Mouse (Mus musculus) A20 (cell line): ENCODE measurements around the gene Dok4.

Experiments used
- DNase-seq: peaks from one replicate; pipeline ENCODE4 v3.0.0-alpha.2; 2011; ENCODE audit warnings: low read depth, low spot score

Gene Dok4

DNA sequence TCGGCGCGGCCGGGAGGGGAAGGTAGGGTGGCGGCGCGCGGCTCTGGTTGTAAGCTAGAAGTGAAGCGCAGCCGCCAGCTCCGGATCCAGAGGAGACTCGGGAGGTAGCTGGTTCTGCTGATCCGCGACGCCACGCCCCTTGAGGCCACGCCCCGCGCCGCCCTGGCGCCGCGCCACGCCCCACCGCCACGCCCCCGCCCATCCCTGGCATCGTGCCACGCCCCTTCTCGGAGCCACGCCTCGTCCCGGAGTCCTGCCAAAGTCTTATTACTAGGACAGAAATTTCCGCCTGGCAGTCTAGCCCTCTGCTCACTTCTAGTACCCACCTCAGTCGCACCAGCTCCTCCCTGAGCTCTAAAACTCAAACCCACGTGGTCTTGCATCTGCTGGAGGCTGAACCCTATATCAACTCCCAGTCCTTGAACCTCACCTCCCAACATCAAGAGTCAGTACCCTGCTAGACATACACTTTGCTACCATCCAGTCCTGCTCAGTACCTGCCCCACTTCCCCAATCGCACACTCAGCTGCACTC is at the start of gene Dok4:
TSS of gene Dok4 (minus strand) at position 134 of the 534 bp plus-strand sequence.
- peak; percentile 88 for DNase-seq

DNA sequence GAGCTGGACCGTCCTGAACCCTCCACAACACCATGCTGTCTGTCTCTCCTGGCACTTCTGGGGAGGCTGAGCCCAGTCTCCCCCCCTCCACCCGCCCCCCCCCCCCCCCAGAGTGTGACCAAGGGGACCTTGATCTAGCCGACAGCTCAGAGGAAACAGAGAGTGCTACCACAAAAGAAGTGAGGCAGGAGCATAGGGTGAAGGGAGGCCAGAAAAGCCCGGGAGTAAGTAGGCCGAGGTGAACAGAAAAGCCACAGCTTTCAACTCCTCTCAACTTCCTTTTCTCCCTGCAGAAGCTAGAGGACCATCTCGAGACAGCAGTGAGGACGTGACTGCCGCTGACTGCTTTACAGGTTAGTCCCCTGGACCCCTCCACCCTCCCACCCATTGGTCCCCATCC is 47.3 kb upstream of the Dok4 start, which contains the start of gene Adgrg5:
TSS of gene Adgrg5 (plus strand) at position 290 of the 400 bp plus-strand sequence.
- peak; percentile 59 for DNase-seq

DNA sequence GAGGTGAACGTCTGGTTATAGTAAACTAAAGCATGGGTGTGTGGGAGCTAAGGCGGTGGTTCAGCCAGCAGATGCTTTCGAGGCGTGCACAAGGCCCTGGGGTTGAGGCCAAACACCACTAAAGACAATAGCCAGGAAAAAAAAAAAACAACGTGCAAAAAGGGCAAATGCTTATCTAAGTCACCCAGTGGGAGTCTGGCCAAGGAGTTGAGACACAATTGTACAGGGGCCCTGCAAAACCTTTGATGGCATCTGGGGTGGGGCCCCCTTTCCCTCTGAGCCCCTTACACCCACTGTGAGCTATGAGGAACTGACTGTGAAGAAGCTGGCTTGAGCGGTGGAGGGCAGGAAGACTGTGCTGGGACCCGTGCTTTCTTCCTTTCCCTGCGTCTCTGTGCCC is 46.5 kb upstream of the Dok4 start:
- no peak for DNase-seq

GRCm38 (mm10) chr8:94922176-94922575 is 46.0 kb upstream of the Dok4 start:
- DNase-seq: no peak

GRCm38 (mm10) chr8:94919256-94919655 is 43.1 kb upstream of the Dok4 start:
- peak; percentile 64 for DNase-seq

DNA sequence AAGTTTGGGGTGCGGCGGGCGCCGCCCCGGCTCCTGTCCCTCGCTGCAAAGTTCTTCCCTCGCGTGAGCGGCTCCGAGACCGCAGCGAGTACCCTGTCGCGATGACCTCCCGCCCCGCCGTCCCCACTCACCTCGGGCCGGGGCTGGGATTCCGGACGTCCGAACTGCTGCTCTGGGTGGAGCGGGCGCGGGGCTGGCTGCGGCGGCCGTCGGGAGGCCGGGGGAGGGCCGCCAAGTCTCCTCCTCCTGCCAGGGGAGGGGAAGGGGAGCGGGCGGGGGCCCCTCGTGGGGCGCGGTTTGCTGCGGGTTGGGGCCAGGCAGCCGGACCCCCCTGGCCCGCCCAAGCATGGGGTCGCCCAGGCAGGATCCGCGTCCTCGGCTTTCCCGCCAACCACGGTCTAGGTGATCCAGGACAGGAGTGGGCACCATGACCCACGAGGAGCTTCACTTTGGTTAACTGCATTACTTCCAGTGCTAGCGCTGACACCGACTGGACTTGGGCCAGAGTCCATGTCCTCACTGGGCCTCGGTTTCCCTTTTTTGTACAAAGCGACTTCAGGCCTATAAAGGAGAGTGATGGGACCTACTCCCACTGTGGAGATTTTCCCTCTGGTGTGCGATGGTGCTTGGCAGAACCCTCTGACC is 41.8 kb upstream of the Dok4 start, which contains the start of gene Ccdc102a:
TSS of gene Ccdc102a (minus strand) at position 248 of the 645 bp plus-strand sequence.
- no peak for DNase-seq

DNA sequence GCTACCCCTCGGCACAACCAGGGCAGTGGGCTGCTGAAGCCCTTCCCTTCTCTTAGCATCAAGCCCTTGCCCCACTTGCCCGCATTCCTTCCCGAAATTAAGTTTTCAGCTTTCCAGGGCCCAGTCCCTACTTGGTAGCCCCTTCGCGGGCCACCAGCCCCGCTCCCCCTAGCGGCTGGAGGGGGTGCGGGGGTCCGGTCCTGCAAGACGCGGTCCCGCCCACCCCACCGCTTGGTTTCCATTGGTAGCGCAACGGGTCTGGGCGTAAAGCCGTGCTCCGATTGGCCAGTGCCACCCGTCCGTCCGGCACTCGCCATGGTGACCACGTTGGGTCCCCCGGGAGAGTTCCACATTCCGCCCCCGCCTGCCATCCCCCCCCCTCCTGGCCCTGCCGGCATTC is 41.2 kb upstream of the Dok4 start:
- peak; percentile 87 for DNase-seq

- no peak for DNase-seq
Observed at GRCm38 (mm10) chr8:94916960-94917324, 40.8 kb upstream of the Dok4 start.

DNA sequence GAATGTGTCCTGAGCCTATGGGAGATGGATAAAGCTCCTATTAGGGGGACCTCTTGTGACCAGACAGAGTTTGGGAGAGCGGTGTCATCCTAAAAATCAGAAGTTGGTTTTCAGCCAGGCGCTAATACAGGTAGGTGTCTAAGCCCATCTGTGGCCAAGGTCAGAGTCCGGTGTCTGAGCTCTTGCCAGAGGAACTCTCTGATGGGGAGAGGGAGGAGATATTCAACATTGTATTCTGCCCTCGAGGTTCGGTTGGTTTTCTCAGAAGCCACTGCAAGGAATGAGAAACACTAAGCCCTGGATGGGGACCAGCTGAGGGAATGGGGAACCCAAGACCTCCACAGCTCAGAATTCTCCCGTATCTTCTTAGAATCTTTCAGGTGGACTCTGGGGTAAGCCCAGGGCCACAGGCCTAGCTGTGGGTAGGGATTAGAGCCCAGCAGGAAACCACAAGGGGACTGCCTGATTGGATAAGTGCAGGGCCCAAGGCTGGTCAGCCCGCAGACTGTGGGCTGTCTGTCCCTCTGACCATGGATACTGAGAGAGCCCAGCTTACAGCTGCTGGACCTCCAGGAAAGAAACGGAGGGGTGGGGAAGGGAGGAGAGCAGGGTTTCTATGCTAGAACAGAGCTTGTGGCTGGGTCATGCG is 40.3 kb upstream of the Dok4 start:
- DNase-seq: no peak

DNA sequence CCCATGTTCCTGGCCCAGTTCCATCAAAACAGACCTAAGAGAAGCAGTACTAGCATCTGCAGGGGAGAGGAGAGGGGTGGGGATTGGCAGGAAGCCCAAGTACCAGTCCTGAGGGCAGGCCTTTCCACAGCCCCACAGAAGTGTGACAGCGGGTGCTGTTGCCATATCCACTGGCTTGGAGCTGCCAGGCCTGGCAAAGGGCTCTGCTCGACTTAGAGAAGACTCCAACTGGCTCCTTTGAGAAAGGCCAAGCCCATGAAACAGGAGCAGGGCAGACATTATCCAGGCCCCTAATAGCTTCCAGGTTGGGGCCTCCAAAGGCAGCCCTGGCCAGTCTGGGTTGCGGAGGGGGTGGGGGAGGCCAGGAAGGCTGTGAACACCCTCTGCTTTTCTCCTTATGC is 38.6 kb upstream of the Dok4 start:
- DNase-seq: no peak

DNA sequence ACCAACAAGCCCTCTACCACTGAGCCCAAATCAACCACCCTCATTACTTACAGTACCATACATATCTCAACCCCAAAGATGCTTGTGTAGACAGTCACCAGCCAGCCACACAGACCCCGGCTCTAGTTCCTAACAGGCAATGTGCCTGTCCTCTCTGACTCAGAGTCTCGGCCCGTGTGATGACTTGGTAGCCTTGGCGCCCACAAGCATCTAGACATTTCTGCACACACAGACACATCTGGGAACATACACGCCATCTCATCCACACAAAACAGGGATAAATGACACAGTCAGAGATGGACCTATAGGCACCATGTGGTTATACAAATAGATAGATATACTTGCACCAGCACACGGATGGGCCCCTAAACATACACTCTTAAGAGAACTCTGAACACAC is 38.1 kb upstream of the Dok4 start:
- no peak for DNase-seq

GRCm38 (mm10) chr8:94913061-94913660 is 37.0 kb upstream of the Dok4 start:
- no peak for DNase-seq

DNA sequence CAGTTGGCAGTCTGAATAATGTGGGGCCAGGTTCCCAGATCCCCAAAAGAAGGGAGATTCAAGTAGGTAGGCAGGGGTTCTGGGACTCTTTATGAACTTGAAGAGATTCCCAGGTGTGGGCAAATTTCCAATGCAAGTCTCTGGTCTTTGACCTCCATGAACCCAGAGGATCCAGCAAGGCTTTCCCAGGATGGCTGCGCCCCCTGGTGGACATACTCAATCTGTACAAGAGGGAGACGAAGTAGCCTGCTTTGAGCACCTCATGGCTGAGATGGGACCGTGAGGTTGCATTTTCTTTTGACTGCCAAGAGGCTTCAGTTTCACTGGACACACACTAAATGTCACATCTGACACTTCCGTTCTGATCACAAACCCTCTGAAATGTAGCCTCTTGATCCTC is 32.7 kb upstream of the Dok4 start:
- peak; percentile 71 for DNase-seq

DNA sequence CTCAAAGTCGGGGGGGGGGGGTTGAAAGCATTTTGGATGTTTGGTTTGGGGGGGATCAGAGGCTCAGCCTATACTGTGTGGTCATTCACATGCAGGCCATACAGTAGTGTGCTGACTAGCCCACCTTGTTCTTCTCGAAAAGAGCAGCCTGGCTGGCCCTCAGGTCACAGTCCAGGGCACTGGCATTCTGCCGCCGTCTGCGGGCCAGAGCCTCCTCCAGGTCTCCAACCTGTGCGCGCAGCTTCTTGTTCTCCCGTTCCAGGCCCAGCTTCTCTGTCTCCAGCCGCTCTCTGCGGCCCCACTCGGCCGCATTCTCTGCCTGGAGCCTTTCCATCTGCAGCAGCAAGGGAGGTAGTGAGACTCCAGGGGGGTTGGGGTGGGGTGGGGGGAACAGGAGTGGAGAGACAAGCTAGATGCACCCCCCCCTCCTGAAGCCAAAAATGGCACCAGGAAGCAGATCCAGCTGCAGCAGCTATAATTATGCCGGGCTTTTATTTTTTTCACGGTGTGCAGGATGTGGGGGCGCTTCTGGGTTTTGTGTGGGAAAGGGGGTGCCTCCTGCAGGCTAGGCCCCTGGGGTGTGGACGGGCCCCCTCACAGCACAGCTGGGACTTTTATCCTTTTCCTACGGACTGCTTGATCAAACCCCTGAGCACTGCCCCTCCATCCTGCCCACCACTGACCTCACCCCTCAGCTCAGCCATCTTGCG is 31.6 kb upstream of the Dok4 start:
- no peak for DNase-seq

- no peak for DNase-seq
Observed at GRCm38 (mm10) chr8:94904450-94905175, 28.5 kb upstream of the Dok4 start.

DNA sequence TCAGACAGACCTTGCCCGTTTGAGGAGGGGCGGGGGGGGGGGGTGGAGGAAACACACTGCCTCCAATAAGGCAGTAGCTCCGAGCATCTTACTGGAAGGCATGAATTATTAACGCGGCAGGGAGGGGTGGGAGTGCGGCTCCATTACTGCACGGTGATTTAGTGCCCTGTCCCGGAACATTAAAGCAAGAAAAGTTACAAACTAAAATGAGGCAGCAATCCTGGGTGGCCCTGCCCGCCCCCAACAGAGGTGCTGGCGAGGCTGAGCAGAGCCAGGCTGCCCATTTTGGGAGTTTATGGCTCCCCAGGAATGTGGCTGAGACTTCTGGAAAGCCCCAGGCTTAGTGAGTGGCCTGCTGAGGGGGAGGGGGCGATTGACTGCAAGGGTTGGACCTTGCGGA is 27.6 kb upstream of the Dok4 start:
- DNase-seq: no peak

GRCm38 (mm10) chr8:94901031-94901430 is 24.9 kb upstream of the Dok4 start:
- DNase-seq: no peak

DNA sequence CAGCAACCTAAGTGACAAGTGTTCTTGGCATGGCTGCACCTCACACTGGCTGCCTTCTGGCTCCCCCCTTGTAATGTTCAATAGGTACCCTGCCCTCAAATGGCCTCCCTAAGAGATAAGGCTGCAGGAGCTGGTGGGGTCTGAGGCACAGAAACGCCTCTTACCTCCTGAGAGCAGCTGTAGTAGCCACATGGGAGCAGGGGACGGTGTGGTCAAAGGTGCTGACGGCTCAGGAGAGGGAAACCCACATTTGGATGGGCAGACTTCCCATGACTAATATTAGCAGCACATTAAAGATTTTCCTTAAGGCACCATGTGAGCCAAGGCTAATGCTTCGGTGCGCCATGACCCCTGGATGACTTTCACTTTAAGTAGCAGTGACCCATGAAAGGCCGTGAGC is 24.5 kb upstream of the Dok4 start:
- DNase-seq: no peak

DNA sequence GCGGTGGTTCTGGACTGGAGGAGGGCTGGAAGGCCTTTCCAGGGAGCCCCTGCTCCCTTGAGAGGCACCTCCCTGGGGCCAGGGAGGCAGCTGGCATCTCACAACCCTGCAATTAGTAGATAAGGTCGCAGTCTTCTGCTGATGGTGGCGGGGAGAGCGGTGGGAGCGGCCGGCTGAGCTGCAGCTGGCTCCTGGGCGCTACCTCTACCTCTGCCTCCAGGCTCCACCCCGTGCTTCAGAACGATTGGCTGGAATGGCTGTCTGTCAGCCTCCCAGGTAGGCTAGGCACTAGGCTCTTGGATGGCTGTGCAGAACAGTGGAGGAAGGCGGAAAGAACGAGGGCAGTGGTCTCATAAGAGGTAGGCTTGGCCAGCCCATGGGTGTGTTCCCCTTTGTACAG is 23.1 kb upstream of the Dok4 start:
- no peak for DNase-seq

DNA sequence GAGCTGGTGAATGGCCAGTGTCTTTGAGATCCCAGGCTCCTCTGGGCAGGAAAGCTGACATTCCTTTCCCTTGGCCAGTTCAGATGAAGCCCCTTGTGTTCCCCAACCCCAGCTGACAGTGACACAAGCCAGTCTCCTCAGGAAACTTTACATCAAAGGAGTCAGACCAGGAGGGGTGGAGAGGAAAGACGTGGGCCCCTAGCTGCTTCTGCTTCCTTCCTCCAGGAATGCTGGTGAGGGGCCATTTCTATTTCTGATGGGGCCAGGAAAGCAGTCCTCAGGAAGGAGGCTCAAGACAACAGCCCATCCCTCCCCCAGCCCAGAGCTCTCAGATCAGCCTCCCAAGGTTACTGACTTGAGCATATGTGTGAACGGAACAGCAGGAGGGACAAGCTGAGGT is 16.8 kb upstream of the Dok4 start:
- DNase-seq: no peak

DNA sequence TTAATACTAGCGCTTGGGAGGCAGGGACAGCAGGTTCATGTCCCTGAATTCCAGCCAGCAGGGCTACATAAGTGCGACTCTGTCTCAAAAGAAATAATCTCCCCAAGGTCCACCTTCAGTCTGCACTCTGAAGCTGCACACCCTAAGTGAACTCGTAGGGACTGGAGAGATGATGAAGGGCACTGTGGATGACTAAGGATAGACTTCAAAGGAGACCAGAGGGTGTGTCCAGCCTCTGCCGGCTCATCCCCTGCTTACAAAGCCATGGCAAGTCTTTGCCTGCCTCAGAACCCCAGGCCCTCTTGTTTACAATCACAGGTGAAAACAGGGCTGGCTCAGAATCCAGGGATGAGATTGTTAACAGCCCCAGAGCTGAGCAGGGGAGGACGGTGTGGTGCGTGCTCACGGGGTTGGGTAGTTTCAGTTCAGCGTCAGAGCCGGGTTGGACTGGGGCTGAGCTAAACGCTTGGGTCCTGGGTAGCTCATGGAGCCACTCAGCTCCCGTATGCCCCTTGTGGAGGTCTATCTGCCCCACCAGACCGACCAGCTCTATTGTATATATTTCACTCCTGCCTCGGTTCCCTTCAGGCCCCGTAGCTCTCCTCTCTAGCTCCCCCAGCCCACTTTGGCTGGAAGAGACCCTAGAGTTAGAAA is 12.4 kb upstream of the Dok4 start:
- DNase-seq: no peak
